Mouse (Mus musculus) kidney, postnatal 14 days (tissue): ENCODE data around the gene Tmprss12.

ENCODE experiments used
- DNase-seq: peaks from one replicate; pipeline ENCODE4 v3.0.0; 2022; ENCODE audit warnings: mixed read lengths

Tmprss12 gene

DNA sequence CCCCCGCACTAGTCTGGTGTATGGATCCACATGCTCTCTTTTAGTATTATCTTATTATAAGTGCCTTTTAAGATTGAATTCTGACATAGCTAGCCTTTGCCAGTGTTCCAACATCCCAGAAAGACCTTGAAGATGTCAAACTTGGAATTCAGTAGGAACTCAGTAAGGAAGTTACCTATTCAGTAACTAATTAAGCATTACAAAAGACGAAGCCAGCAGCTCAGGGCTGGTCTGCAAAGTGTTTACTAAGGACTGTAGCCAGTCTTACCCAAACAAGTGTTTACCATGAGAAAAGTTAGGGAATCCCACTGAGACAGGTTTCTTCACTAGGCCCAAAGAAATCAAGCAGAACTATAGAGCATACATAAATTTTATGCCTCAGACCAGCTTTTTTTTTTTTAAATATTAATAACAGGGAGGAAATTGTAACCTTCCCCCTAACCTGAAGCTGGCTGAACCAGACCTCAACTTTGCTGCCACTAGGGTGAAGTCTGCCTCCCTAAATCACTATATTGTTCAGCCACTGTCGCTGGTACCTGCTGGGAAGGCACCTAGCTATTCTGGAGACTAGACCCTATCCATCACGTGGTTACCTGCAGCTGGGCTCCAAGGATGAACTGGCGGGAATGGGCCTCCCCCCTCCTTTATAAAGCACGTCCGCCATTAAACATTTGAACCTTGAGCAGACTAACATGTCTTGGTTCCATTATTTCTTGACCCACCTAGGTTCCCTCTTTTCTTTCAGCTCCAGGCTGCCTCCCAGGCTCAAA is 5.7 kb upstream of the Tmprss12 start:
- no peak for DNase-seq

- DNase-seq = no peak
These were observed 4.2 kb upstream of the Tmprss12 start for GRCm38 (mm10) chr15:100276403-100276802.

GRCm38 (mm10) chr15:100277586-100277985 is 3.1 kb upstream of the Tmprss12 start:
- DNase-seq = no peak

GRCm38 (mm10) chr15:100288980-100289379 is 8.3 kb downstream of the Tmprss12 start:
- no peak for DNase-seq

DNA sequence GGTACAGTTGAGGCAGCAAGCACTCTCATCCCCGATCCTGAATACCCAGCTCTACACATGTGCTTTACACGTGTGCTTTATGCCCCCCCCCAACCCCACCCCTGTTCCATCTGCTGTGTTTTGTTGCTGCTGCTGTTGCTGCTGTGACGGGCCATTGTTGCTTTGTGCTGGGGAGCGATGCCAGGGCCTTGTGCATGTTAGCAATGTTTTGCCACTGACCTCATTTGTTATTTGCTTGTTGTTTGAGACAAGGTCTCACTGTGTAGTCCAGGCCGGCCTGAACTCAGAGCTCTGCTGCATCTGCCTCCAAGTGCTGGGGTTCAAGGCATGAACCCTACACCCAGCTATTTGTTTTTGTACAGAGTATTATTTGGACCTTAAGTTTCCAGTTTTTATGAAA is 10.2 kb downstream of the Tmprss12 start:
- DNase-seq = no peak

DNA sequence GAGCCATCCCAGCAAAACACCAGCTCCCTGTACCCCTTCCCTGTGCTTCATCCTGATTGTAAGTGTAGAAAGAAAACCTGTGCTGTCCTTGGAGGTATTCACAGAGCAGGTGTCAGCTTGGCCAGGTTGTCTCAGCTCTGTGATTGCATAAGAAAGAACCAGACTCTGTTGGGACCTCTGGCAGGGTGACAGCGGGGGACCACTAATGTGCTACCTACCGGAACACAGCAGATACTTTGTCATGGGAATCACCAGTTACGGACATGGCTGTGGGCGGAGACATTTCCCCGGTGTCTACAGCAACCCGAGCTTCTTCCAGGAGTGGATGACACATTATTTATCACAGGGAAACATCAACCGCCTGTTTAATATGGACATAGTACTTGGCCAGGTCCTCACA is 11.7 kb downstream of the Tmprss12 start:
- DNase-seq = no peak

DNA sequence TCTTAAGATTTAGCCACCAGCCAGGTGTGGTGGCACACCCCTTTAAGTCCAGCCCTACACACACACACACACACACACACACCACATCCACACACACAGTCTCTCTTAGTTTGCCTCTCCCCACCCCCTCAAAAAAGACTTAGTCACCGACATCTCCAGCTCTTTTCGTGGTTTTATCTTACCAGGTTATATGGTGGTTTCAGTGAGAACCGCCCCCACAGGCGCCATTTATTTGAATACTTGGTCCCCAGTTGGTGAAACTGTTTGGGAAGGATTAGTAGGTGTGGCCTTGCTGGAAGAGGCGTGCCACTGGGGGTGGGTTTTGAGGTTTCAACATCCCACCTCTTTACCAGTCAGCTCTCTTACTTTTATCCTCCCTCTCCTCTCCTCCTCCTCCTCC is 17.2 kb downstream of the Tmprss12 start:
- DNase-seq = no peak

- DNase-seq = no peak
These were observed 19.9 kb downstream of the Tmprss12 start for GRCm38 (mm10) chr15:100300499-100300898.

- no peak for DNase-seq
These were observed 20.9 kb downstream of the Tmprss12 start for GRCm38 (mm10) chr15:100301556-100301955.

DNA sequence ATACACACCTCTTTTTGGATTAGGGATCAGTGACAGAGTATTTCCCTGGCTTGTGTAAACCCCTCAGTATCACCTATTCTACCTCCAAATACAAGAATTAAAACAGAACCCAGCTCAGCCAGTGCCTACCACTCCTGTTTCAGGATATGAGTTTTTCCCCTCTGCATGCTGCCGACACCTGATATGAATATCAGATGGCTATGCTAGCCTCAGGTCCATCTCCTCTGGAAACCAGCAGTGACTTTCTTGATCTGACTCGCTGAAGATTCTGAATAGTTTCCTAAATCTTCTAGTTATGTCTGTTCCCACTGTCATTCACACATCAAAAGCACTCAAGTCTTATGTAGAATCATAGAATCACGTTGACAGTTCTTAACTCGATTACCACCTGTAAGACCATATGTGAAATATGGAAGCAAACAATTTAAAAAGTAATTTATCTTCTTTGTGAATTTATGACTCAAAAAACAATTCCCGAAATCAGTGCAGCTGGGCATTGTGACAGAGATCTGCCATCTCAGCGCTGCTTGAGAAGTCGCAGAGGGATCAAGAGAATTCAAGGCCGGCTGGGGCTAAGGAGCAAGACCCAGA is 22.9 kb downstream of the Tmprss12 start:
- DNase-seq = no peak

- DNase-seq = peak; percentile 90
These were observed 23.7 kb downstream of the Tmprss12 start, which contains the start of gene Mettl7a1 for GRCm38 (mm10) chr15:100304019-100304991. TSS of gene Mettl7a1 (plus strand) at chr15:100304140.

- DNase-seq = no peak
These were observed 25.6 kb downstream of the Tmprss12 start for GRCm38 (mm10) chr15:100306201-100306600.

DNA sequence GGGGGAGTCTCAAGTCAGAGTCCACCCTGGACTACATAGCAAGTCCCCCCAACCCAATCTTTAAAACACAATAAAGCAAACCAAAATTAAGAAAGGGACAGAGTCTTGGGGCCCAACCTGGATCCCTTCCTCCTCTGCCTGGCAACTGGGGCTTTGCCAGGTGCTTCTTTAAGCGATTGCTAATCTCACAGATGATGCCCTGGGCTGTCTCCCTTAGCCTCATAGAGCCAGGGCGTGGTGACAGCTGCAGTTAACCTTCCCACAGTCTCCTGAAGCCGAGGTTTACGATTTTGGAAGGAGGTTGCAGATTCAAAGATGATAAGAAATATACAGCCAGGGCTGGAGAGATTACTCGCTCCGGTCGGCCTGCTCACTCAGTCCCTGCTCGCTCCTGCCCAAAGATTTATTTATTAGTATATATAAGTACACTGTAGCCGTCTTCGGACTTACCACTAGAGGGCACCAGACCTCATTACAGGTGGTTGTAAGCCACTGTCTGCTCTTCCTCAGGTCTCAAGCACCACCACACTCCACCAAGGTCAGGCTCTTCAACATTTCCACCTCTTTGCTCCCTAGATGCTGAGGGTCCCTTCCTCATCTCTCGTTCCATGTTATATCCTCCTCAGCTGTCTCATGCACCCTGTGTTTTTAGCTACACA is 26.9 kb downstream of the Tmprss12 start:
- DNase-seq = peak; percentile 56

- DNase-seq = no peak
These were observed 31.7 kb downstream of the Tmprss12 start for GRCm38 (mm10) chr15:100312346-100312745.

GRCm38 (mm10) chr15:100314448-100315145 is 34.0 kb downstream of the Tmprss12 start:
- no peak for DNase-seq

GRCm38 (mm10) chr15:100318014-100318671 is 37.5 kb downstream of the Tmprss12 start:
- peak; percentile 37 for DNase-seq

- no peak for DNase-seq
These were observed 39.2 kb downstream of the Tmprss12 start for GRCm38 (mm10) chr15:100319884-100320283.

DNA sequence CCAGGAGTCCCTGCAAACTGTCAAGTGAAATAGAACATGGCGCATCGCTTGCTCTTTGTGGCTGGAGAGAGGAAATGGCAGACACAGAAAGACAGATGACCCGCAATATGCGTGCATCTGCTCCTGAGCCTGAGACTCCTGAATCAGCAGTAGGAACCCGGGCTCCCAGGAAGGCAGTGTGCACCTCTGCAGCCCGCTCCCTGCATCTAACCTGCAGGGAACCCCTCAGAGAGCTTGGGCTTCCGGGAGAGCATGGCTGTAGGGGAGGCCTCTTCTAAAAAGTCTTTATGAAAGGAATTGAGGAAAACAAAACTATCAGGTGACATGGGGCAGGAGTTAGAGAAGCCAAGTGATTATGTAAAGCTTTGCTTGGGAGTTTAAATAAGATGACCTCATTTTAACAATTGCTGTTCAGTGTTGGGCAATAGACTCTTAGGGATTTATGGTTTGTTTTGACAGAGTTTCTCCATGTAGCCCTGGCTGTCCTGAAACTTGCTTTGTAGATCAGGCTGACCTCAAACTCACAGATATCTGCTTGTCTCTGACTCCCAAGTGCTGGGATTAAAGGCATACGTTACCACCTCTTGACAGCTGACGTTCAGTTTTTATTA is 39.8 kb downstream of the Tmprss12 start:
- DNase-seq = no peak

DNA sequence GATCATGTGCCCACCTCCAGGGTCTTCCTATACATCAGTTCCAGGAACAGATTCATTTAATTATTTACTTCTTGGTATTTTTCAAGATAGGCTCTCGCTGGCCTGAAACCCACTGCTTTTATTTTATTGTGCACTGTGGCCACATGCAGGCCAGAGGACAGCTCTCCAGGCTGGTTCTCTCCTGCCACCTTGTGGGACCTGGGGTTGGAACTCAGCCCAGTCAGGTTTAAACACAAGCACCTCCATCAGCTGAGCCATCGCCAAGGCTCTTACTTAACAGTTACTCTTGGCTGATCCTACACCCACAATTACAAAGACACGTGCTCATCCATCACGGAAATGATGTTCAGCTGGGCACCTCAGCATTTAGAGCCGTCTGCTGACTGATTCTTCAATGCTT is 40.5 kb downstream of the Tmprss12 start:
- DNase-seq = peak; percentile 83

- DNase-seq = no peak
These were observed 43.5 kb downstream of the Tmprss12 start for GRCm38 (mm10) chr15:100324021-100324591.

DNA sequence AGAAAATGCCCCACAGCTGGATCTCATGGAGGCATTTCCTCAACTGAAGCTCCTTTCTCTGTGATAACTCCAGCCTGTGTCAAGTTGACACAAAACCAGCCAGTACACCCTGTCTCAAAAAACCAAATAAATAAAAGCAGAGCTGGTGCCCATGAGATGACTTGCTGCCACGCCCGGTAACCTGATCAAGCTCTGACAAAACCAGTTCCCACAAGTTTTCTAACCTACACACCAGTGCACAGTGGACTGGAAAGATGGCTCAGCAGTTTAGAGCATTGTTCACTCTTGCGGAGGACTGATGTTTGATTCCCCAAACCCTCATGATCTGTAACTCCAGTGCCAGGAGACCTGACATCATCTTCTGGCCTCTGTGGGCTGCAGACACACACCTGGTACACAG is 44.6 kb downstream of the Tmprss12 start:
- no peak for DNase-seq
